Comparison of ENCODE assay signal across 1 mouse cellular context in genomic region chr9:118494106-118494505, GRCm38 (mm10).
TF ChIP-seq lines count a peak whose summit lies in the region.

No protein-coding gene starts in this region.

TF ChIP-seq in MEL, 35 proteins besides CTCF, POLR2A, EP300 and RAD21 (continued from another document):
- no peak for TF ChIP-seq ZNF384 (IDR thresholded peaks at IDR 0.05; ENCODE audit: low read depth, low read length)
- no peak for TF ChIP-seq GABPA (IDR thresholded peaks at IDR 0.05; ENCODE audit: low read depth, low read length)
- no peak for TF ChIP-seq ZMIZ1 (IDR thresholded peaks at IDR 0.05; ENCODE audit: low read depth, low read length)
- TF ChIP-seq POLR2AphosphoS5 (IDR thresholded peaks at IDR 0.05; ENCODE audit: borderline replicate concordance, low read depth, low read length), result no peak
- no peak for TF ChIP-seq BHLHE40 (IDR thresholded peaks at IDR 0.05; ENCODE audit: borderline replicate concordance, low read depth, low read length)
